Mouse (Mus musculus): ENCODE data around the gene Apba1.

GRCm38 (mm10) chr19:23893093-23893889 lies 134.6 kb downstream of the Apba1 start:
- TF ChIP-seq CTCF (IDR thresholded peaks at IDR 0.05; ENCODE audit: extremely low read depth, insufficient read depth, low read length): no peak
- no peak for TF ChIP-seq POLR2A (IDR thresholded peaks at IDR 0.05; ENCODE audit: extremely low read depth, insufficient read depth, low read length)

Data from cortical plate, adult 2 months (tissue).